Mouse (Mus musculus) spleen, adult 2 months (tissue): Measurements from ENCODE around the gene Csf2rb2. TPM values are rescaled to one million over a fixed set of nuclear protein-coding genes. Genes with fewer than 3 reads are reported as not detected.
"Not testable (repeated sequence)": the region's sequence is repeated elsewhere in the genome, so short reads cannot be mapped to it uniquely, and the experiment has no call there.

ENCODE experiments used
- DNase-seq, 2 experiments: peaks; one replicate each; pipeline versions ENCODE4 v3.0.0 to v3.0.0-alpha.2; 2012 to 2021; ENCODE audit warnings: low spot score in 2 of 2, low read depth in 1 of 2
- H3K27ac ChIP-seq: fragments of 200-500 bp; 2 replicates; pipeline ENCODE4 v1.5.1; 2012; ENCODE audit warnings: low read length, inconsistent platforms; ENCODE audit not compliant: insufficient read depth
- H3K27me3 ChIP-seq: fragments of 200-500 bp; 2 replicates; pipeline ENCODE4 v1.6.1; 2012; ENCODE audit warnings: mild to moderate bottlenecking, moderate library complexity, low read length, inconsistent platforms; ENCODE audit not compliant: control insufficient read depth, insufficient read depth
- H3K36me3 ChIP-seq: fragments of 200-500 bp; 2 replicates; pipeline ENCODE4 v1.6.1; 2012; ENCODE audit warnings: mild to moderate bottlenecking, low read length, inconsistent platforms; ENCODE audit not compliant: control insufficient read depth, insufficient read depth
- H3K4me1 ChIP-seq: fragments of 200-500 bp; 2 replicates; pipeline ENCODE4 v1.6.1; 2011; ENCODE audit warnings: inconsistent platforms; ENCODE audit not compliant: control insufficient read depth, insufficient read depth, insufficient read length
- H3K4me3 ChIP-seq: fragments of 200-500 bp; 2 replicates; pipeline ENCODE4 v1.5.1; 2011; ENCODE audit warnings: mild to moderate bottlenecking, inconsistent platforms; ENCODE audit not compliant: insufficient read depth, insufficient read length; ENCODE audit errors: extremely low read depth
- CTCF ChIP-seq: fragments of 200-500 bp; IDR thresholded peaks from 2 replicates; pipeline ENCODE4 v1.5.1; 2011; ENCODE audit warnings: mild to moderate bottlenecking, inconsistent platforms; ENCODE audit not compliant: insufficient read depth, insufficient read length, insufficient replicate concordance; ENCODE audit errors: extremely low read depth
- POLR2A ChIP-seq: fragments of 200-500 bp; IDR thresholded peaks from 2 replicates; pipeline ENCODE4 v1.6.1; 2011; ENCODE audit warnings: low read depth, low read length, inconsistent platforms
- WGBS: fragments of 180-500 bp; shearing (Covaris S2); methylation state at CpG from one replicate; pipeline ENCODE4 v1.1.7; 2018; 5-methylcytosine and 5-hydroxymethylcytosine counted together
- polyA plus RNA-seq: library from polyadenylated mRNA; depleted of rRNA; stranded (reverse); fragments of >200 nt; gene quantifications from 2 replicates; pipeline ENCODE4 v1.2.3, GENCODE M21; 2012

Gene Csf2rb2
- polyA plus RNA-seq, 1 experiment = 14.4 TPM

GRCm38 (mm10) chr15:78267441-78267840, 38.1 kb downstream of the Csf2rb2 start:
- H3K27me3 ChIP-seq = no peaks in the 10 kb centered on the region
- no peak overlapping the region for H3K4me3 ChIP-seq
- TF ChIP-seq CTCF (no peak), POLR2A (no peak)
- peaks cover 4% of the 10 kb centered on the region; the same call in 1 of the 2 replicates for H3K4me1 ChIP-seq
- DNase-seq = no peak
- WGBS = 82% methylated on average over 10 of the region's 10 CpGs
- peaks cover 7% of the 10 kb centered on the region; the same call in 1 of the 2 replicates for H3K36me3 ChIP-seq
- H3K27ac ChIP-seq = no peak overlapping the region

GRCm38 (mm10) chr15:78263286-78263685, 42.2 kb downstream of the Csf2rb2 start:
- H3K4me3 ChIP-seq = no peak overlapping the region
- H3K27ac ChIP-seq = no peak overlapping the region
- no peak for DNase-seq
- H3K27me3 ChIP-seq = no peaks in the 10 kb centered on the region
- H3K4me1 ChIP-seq = no peaks in the 10 kb centered on the region
- no peak for TF ChIP-seq POLR2A
- no peak for TF ChIP-seq CTCF
- peaks cover 23% of the 10 kb centered on the region for H3K36me3 ChIP-seq
- WGBS = 94% methylated on average over 3 of the region's 3 CpGs

GRCm38 (mm10) chr15:78260668-78261333, 44.7 kb downstream of the Csf2rb2 start:
- Histone ChIP-seq H3K36me3 (peaks cover 24% of the 10 kb centered on the region), H3K27ac (no peak overlapping the region), H3K27me3 (no peaks in the 10 kb centered on the region), H3K4me3 (no peak overlapping the region), H3K4me1 (peaks cover 9% of the 10 kb centered on the region; the same call in 1 of the 2 replicates)
- WGBS = 87% methylated on average over 13 of the region's 13 CpGs
- no peak for DNase-seq
- TF ChIP-seq CTCF = no peak
- TF ChIP-seq POLR2A = no peak

GRCm38 (mm10) chr15:78258246-78258865, 47.2 kb downstream of the Csf2rb2 start:
- WGBS = 59% methylated on average over 10 of the region's 10 CpGs
- no peaks in the 10 kb centered on the region for H3K27me3 ChIP-seq
- no peak for DNase-seq
- TF ChIP-seq CTCF = no peak
- TF ChIP-seq POLR2A = no peak
- peak overlapping the region; percentile 71 for H3K27ac ChIP-seq
- no peak overlapping the region for H3K4me3 ChIP-seq
- peaks cover 9% of the 10 kb centered on the region; the same call in 1 of the 2 replicates for H3K4me1 ChIP-seq
- peaks cover 44% of the 10 kb centered on the region for H3K36me3 ChIP-seq

- H3K27me3 ChIP-seq = no peaks in the 10 kb centered on the region
- WGBS = 29% methylated on average over 7 of the region's 7 CpGs
- no peak for TF ChIP-seq POLR2A
- TF ChIP-seq CTCF = peak; percentile 63; the same call in 1 of the 2 replicates
- peaks cover 39% of the 10 kb centered on the region for H3K36me3 ChIP-seq
- H3K4me1 ChIP-seq = peaks cover 9% of the 10 kb centered on the region; the same call in 1 of the 2 replicates
- no peak overlapping the region for H3K4me3 ChIP-seq
- peak; percentile 41 to 49 for DNase-seq
- H3K27ac ChIP-seq = peak overlapping the region; percentile 71
Measured at GRCm38 (mm10) chr15:78257326-78258050, 48.0 kb downstream of the Csf2rb2 start.

- H3K27me3 ChIP-seq, H3K4me1 ChIP-seq, DNase-seq, H3K4me3 ChIP-seq: not testable (repeated sequence)
- Histone ChIP-seq H3K27ac (peak overlapping the region; percentile 30; the same call in 1 of the 2 replicates), H3K36me3 (peaks cover 38% of the 10 kb centered on the region)
Measured at GRCm38 (mm10) chr15:78256602-78257259, 48.8 kb downstream of the Csf2rb2 start.
